In the genomic region with DNA sequence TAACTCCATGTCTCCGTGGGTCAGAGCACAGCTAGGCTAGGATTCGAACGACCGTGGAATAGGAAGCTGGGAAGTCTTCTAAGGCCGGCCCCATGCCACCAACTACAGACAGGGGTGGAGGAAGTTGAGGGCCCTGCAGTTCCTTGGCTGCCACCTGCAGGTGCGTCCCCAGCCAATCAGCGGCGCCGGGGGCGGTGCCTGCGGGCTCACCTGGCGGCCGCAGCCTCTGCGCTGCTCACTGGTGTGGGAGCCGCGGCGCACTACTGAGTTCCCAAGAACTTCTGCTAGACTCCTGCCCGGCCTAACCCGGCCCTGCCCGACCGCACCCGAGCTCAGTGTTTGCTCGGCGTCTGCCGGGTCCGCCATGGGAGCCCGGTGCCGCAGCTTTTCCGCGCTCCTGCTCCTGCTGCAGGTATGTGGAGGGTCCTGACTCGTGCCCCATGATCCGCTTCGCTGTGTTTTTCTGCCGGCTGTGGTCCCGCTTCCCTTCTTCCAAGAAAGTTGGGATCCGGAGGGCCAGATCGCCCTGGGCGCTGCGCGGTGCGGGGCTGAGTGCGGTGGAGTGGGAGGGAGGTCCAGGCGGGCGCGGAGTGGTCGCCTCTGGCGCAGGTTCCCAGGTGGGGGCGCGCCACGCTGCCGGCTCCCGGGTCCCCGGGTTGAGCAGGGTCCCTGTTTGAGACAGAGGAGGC, we compare ENCODE assay signal across 9 mouse cellular contexts. TPM values are rescaled to one million over a fixed set of nuclear protein-coding genes. Genes with fewer than 3 reads are reported as not detected.
A peak's percentile ranks its signal among the peaks of the same experiment; 100 is the strongest.
DNase-seq lines count a peak whose midpoint lies in the region; ATAC-seq and TF ChIP-seq lines count a peak whose summit lies in the region.
"Had no signal": no experiment of that assay in that cellular context is flagged by ENCODE, and none has a peak within 500 bp of the region (broad histone marks: within the 10 kb centered on the region; RNA-seq: fewer than 3 reads in every experiment).

A gene (plus strand): TSS at position 221 of the 689 bp plus-strand sequence.

- no peaks in the 10 kb centered on the region for H3K9me3 ChIP-seq in forebrain, embryonic 16.5 days (ENCODE audit: control insufficient read depth, low read length)
- no peaks in the 10 kb centered on the region for H3K9me3 ChIP-seq in liver, embryonic 14.5 days (ENCODE audit: control insufficient read depth, low read length)
- H3K9me3 ChIP-seq: G1E had no signal

- no peaks in the 10 kb centered on the region for H3K36me3 ChIP-seq in forebrain, embryonic 16.5 days (ENCODE audit: control insufficient read depth, insufficient read depth)
- H3K36me3 ChIP-seq in liver, embryonic 14.5 days (replicated peaks; ENCODE audit: control insufficient read depth, insufficient read depth, low read depth) = no peaks in the 10 kb centered on the region
- H3K36me3 ChIP-seq: G1E had no signal

- peaks cover 14% of the 10 kb centered on the region for H3K4me1 ChIP-seq in forebrain, embryonic 16.5 days (replicated peaks; ENCODE audit: control insufficient read depth, insufficient read depth, low read length)
- no peaks in the 10 kb centered on the region for H3K4me1 ChIP-seq in liver, embryonic 14.5 days (replicated peaks; ENCODE audit: control insufficient read depth in 2 of 2, insufficient read depth in 2 of 2, low read length in 1 of 2)

- H3K4me2 ChIP-seq in forebrain, embryonic 16.5 days (ENCODE audit: low read length) = peak within 1 kb of the TSS; percentile 78
- peak within 1 kb of the TSS; percentile 47 for H3K4me2 ChIP-seq in liver, embryonic 14.5 days (ENCODE audit: low read depth)

- 0 out of 2 replicates have a peak within 1 kb of the TSS, but pooled peaks have one; percentile 22 for H3K9ac ChIP-seq in forebrain, embryonic 16.5 days (replicated peaks; ENCODE audit: low read depth, low read length)
- peak within 1 kb of the TSS; percentile 20; the same call in 1 of the 2 replicates for H3K9ac ChIP-seq in liver, embryonic 14.5 days (replicated peaks)

- no peak for DNase-seq in frontal cortex, postnatal 25 days (ENCODE audit: low spot score in 2 of 2)
- DNase-seq in adrenal gland, postnatal 36 days = peak; percentile 32 to 49
- DNase-seq in kidney, adult 11 months = peak; percentile 94
- DNase-seq in liver, embryonic 14.5 days (ENCODE audit: low read depth in 3 of 3, low spot score in 3 of 3) = no peak
- peak; percentile 43 for DNase-seq in neural tube, embryonic 10.5 days (ENCODE audit: extremely low spot score, low spot score)
- DNase-seq in thymus, postnatal 0 days (ENCODE audit: low spot score) = peak; percentile 63

- ATAC-seq in frontal cortex, adult (ENCODE audit: low TSS enrichment) = peak; percentile 57; the same call in 1 of the 2 replicates
- peak; percentile 64 for ATAC-seq in forebrain, embryonic 16.5 days
- ATAC-seq in liver, embryonic 14.5 days (ENCODE audit: insufficient read depth) = peak; percentile 52; the same call in 1 of the 2 replicates

- peaks cover 31% of the 10 kb centered on the region for H3K27me3 ChIP-seq in forebrain, embryonic 16.5 days (replicated peaks; ENCODE audit: control insufficient read depth, insufficient read depth, low read length)
- H3K27me3 ChIP-seq in liver, embryonic 14.5 days (ENCODE audit: control insufficient read depth, insufficient read depth, low read length) = peaks cover 31% of the 10 kb centered on the region

- peak within 1 kb of the TSS; percentile 47 for H3K4me3 ChIP-seq in forebrain, embryonic 16.5 days (replicated peaks; ENCODE audit: low read length)
- H3K4me3 ChIP-seq in liver, embryonic 14.5 days (ENCODE audit: insufficient read depth in 1 of 2, low read depth in 2 of 2, low read length in 2 of 2) = peak within 1 kb of the TSS; percentile 41 to 53

- TF ChIP-seq EP300 in liver, embryonic 14.5 days (IDR thresholded peaks at IDR 0.05; ENCODE audit: low read depth) = no peak

- TF ChIP-seq CTCF in liver, embryonic 14.5 days (IDR thresholded peaks at IDR 0.05; ENCODE audit: low read depth) = no peak

- WGBS in forebrain, embryonic 16.5 days = under 1% methylated on average over 53 of the region's 53 CpGs
- WGBS in liver, embryonic 14.5 days (ENCODE audit: insufficient replicate concordance) = under 1% methylated on average over 53 of the region's 53 CpGs

- no peak within 1 kb of the TSS for H3K27ac ChIP-seq in forebrain, embryonic 16.5 days (ENCODE audit: low read length)
- no peak within 1 kb of the TSS for H3K27ac ChIP-seq in liver, embryonic 14.5 days

RNA-seq across cellular contexts. Expression of the gene that starts here (rescaled TPM):
- total RNA-seq in adrenal gland, postnatal 36 days (2021) = not detected
- polyA plus RNA-seq in forebrain, embryonic 16.5 days (2015; fragmentation: Nextera tagmentation; extraction: Ambion mirVana) = 3.0 and 4.2 TPM in 2 replicates
- 9.6 and 11.4 TPM in 2 replicates for polyA plus RNA-seq in liver, embryonic 14.5 days (2012; rRNA removed)
- 13.7 and 14.8 TPM in 2 replicates for polyA plus RNA-seq in liver, embryonic 14.5 days (2014; fragmentation: Nextera tagmentation; extraction: Ambion mirVana)
- 22.8 and 25.7 TPM in 2 replicates for polyA plus RNA-seq in thymus, postnatal 0 days (2015; fragmentation: Nextera tagmentation; extraction: Ambion mirVana)
- polyA plus RNA-seq: G1E had no signal

Comparison
In these comparisons a context has a peak if more than half of its experiments do, and no peak if none do; other contexts are left out.
1. Peak in DNase-seq in adrenal gland, postnatal 36 days; RNA of the gene not detected or under 1 TPM.
2. DNase-seq: peak in kidney, adult 11 months (single experiment), neural tube, embryonic 10.5 days (single experiment) and thymus, postnatal 0 days (single experiment); none in frontal cortex, postnatal 25 days (0 of 2) and liver, embryonic 14.5 days (0 of 3).
3. Peak in every context shown above with its lines, with median percentiles within 50 percentile points of each other: ATAC-seq.